Mouse (Mus musculus) forebrain, embryonic 16.5 days (tissue): ENCODE measurements around the gene Rnf151. TPM values are rescaled to one million over a fixed set of nuclear protein-coding genes. Genes with fewer than 3 reads are reported as not detected.

Source experiments
- ATAC-seq: fragments of 200-750 bp; cut with Nextera tagmentation; 2 replicates; pipeline ENCODE4 v1.8.0; 2017; ENCODE audit warnings: mild to moderate bottlenecking, moderate library complexity
- H3K27ac ChIP-seq: fragments of 300-500 bp; sonication (generic); 2 replicates; pipeline ENCODE4 v1.5.1; 2014; ENCODE audit warnings: low read length, control low read depth
- H3K27me3 ChIP-seq: fragments of 300-500 bp; sonication (generic); replicated peaks from 2 replicates; pipeline ENCODE4 v1.6.1; 2014; ENCODE audit warnings: low read length; ENCODE audit not compliant: control insufficient read depth, insufficient read depth
- H3K36me3 ChIP-seq: fragments of 300-500 bp; sonication (generic); 2 replicates; pipeline ENCODE4 v1.6.1; 2014; ENCODE audit not compliant: control insufficient read depth, insufficient read depth
- H3K4me1 ChIP-seq: fragments of 300-500 bp; sonication (generic); replicated peaks from 2 replicates; pipeline ENCODE4 v1.6.1; 2014; ENCODE audit warnings: low read length; ENCODE audit not compliant: control insufficient read depth, insufficient read depth
- H3K4me2 ChIP-seq: fragments of 300-500 bp; sonication (generic); 2 replicates; pipeline ENCODE4 v1.6.1; 2014; ENCODE audit warnings: mild to moderate bottlenecking, low read length, control low read depth
- H3K4me3 ChIP-seq: fragments of 300-500 bp; sonication (generic); replicated peaks from 2 replicates; pipeline ENCODE4 v1.5.1; 2014; ENCODE audit warnings: mild to moderate bottlenecking, low read length, control low read depth
- H3K9ac ChIP-seq: fragments of 300-500 bp; sonication (generic); replicated peaks from 2 replicates; pipeline ENCODE4 v1.6.1; 2014; ENCODE audit warnings: low read depth, low read length, control low read depth
- H3K9me3 ChIP-seq: fragments of 300-500 bp; sonication (generic); 2 replicates; pipeline ENCODE4 v1.6.1; 2016; ENCODE audit warnings: low read length; ENCODE audit not compliant: control insufficient read depth
- WGBS: fragments of 180-500 bp; shearing (Covaris S2); extraction: QIAGEN DNeasy Blood & Tissue Kit; methylation state at CpG from one replicate; pipeline ENCODE4 v1.1.7; 2014; 5-methylcytosine and 5-hydroxymethylcytosine counted together
- polyA plus RNA-seq: library from polyadenylated mRNA; unstranded; fragments of >200 nt; fragmentation: Nextera tagmentation; extraction: Ambion mirVana; gene quantifications from 2 replicates; pipeline ENCODE4 v1.2.1, GENCODE M21; 2015

The Rnf151 gene
- polyA plus RNA-seq, result not detected in 2 replicates

GRCm38 (mm10) chr17:24717943-24718342 is at the start of gene Rnf151, which contains the start of gene Rps2:
TSS of gene Rnf151 (minus strand) at chr17:24718063.
TSS of gene Rps2 (plus strand) at chr17:24718116.
- peak within 1 kb of the TSS; percentile 62 for H3K4me2 ChIP-seq
- H3K27me3 ChIP-seq, result no peaks in the 10 kb centered on the region
- H3K27ac ChIP-seq, result no peak within 1 kb of the TSS
- no peak for ATAC-seq
- no peak within 1 kb of the TSS for H3K9ac ChIP-seq
- WGBS, result 80% methylated on average over 4 of the region's 4 CpGs
- peaks cover 7% of the 10 kb centered on the region for H3K36me3 ChIP-seq
- H3K4me1 ChIP-seq, result peaks cover 25% of the 10 kb centered on the region
- peak within 1 kb of the TSS; percentile 92 for H3K4me3 ChIP-seq
- H3K9me3 ChIP-seq, result no peaks in the 10 kb centered on the region

DNA sequence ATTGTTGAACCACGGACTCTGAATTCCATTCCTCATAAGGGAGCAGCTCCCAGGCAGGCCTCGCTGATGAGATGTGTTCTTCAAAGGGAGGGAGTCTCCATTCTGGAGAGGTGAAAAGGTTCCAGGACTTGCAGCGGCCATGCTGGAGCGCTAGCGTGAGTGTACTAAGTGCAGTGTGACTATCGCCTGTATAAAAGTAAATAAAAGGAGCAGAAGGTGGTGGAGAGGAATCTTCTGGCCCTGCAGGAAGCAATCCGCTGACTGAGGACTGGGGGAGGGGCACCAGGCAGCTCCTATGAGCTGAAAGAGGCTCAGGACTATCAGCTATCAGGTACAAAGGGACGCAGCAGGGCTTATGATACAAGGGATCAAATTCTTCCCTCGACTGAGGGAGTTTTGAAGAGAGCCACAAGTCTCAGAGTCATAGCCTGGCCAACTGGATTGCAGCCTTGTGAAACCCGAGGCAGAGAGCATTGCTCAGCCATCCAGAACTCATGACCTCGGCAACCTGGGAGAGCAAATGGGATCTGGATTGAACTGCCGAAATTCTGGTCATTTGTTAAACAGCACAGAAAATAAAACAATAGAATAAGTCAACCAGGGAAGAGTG is 48.5 kb upstream of the Rnf151 start:
- Histone ChIP-seq H3K36me3 (no peaks in the 10 kb centered on the region), H3K27ac (no peak overlapping the region), H3K4me3 (no peak overlapping the region), H3K4me2 (no peak overlapping the region), H3K27me3 (no peaks in the 10 kb centered on the region; the same call in 1 of the 2 replicates), H3K4me1 (no peaks in the 10 kb centered on the region; the same call in 1 of the 2 replicates), H3K9ac (no peak overlapping the region), H3K9me3 (no peaks in the 10 kb centered on the region)
- 25% methylated on average over 12 of the region's 12 CpGs for WGBS
- ATAC-seq, result no peak

GRCm38 (mm10) chr17:24765016-24765905 is 47.4 kb upstream of the Rnf151 start:
- Histone ChIP-seq H3K36me3 (no peaks in the 10 kb centered on the region), H3K27me3 (no peaks in the 10 kb centered on the region; the same call in 1 of the 2 replicates), H3K9ac (no peak overlapping the region), H3K4me1 (no peaks in the 10 kb centered on the region; the same call in 1 of the 2 replicates), H3K4me3 (no peak overlapping the region), H3K9me3 (no peaks in the 10 kb centered on the region), H3K4me2 (no peak overlapping the region), H3K27ac (no peak overlapping the region)
- no peak for ATAC-seq
- WGBS, result 51% methylated on average over 21 of the region's 22 CpGs

DNA sequence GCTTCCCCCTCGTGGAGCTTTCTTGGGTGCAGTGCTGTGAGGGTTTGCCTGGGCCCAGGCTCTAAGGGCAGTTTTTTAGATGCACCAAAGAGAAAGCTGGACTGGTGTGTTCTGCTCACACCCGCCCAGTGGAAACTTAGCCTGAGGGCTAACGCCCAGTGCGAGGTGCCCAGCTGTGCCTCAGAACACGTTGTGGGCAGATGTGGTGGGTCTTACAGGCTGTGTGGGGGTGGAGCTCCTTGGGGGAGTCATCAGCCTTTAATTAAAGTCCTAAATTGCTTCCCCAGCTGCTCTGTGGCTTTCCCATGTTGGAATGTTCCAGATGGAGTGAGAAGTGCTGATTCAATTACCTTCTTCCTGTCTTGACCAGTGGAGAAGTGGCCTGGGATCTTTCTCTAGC is 43.3 kb upstream of the Rnf151 start:
- Histone ChIP-seq H3K36me3 (no peaks in the 10 kb centered on the region), H3K4me2 (no peak overlapping the region), H3K9me3 (no peaks in the 10 kb centered on the region), H3K9ac (no peak overlapping the region), H3K27ac (no peak overlapping the region), H3K27me3 (0 out of 2 replicates have a peak, but pooled peaks cover 2% of the 10 kb centered on the region), H3K4me1 (no peaks in the 10 kb centered on the region; the same call in 1 of the 2 replicates), H3K4me3 (no peak overlapping the region)
- 47% methylated on average over 5 of the region's 5 CpGs for WGBS
- ATAC-seq, result no peak

DNA sequence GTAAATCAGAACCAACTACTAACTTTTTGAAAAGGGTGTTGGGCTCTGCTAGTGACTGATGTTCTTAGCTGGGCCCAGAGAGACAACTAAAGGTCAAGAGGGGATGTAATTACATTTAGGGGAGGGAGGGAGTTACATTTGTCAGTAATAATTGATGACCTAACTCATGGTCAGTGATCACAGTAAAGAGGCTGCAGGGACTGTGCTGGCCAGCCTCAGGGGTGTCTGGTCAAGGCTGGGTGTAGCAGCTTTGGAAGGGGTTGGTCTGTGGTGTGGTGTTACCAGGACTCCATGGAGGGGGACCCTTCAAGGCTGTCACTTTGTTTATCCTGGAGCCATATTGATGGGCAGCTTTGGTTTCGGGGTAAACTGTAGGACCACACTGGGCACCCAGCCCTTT is 39.5 kb upstream of the Rnf151 start:
- no peak overlapping the region for H3K4me3 ChIP-seq
- no peak overlapping the region for H3K27ac ChIP-seq
- no peak overlapping the region for H3K4me2 ChIP-seq
- no peak for ATAC-seq
- H3K27me3 ChIP-seq, result peaks cover 33% of the 10 kb centered on the region
- no peaks in the 10 kb centered on the region for H3K9me3 ChIP-seq
- H3K4me1 ChIP-seq, result peaks cover 10% of the 10 kb centered on the region
- H3K36me3 ChIP-seq, result no peaks in the 10 kb centered on the region
- 83% methylated on average over 1 of the region's 1 CpGs for WGBS
- no peak overlapping the region for H3K9ac ChIP-seq

DNA sequence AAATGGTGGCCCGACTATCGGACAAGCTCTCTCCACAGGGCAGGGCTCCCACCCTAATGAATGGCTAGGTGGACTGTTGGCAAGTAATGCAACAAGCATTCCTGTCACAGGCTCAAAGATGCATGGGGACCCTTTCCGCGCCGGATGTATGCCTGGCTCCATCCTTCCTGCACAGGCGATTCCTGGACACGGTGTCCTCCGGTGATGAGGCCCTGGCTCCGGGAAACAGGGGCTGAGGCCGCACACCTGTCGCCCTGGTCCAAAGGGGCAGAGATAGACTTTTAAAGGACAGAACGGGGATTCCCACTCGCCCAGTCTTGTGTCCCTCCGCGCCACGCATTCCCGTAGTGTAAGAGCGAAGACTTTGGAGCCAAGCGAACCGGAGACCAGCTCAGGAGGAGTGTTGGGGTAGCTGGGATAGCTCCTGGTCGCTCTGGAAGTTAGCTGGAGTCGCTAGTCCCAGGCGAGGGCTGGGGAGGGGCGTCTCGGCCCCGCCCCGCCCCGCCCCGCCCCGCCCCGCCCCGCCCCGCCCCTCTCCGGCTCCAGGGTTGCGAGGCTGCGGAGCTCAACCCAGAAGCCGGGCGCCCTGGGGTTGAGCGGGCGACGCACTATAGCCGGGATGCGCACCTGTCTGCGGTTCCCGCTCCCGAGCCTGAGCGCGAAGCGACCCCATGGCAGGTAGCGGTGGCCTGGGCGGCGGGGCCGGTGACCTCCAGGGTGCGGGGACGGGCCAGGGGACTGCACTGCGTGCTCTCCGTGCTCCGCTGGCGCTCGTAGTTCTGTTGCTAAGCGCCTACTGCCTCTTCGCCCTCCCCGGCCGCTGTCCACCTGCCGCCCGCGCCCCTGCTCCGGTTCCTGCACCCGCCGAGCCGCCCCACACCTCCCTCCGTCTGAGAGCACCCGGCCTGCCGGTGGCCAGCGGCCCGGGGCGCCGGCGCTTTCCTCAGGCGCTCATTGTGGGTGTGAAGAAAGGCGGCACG is 34.8 kb upstream of the Rnf151 start, which contains the start of gene Hs3st6:
Gene Hs3st6, plus strand, starts transcription at position 574 of the 980 bp plus-strand sequence.
- H3K4me2 ChIP-seq, result peak within 1 kb of the TSS; percentile 74
- peak within 1 kb of the TSS; percentile 33; the same call in 1 of the 2 replicates for H3K9ac ChIP-seq
- under 1% methylated on average over 71 of the region's 82 CpGs for WGBS
- peak; percentile 63 for ATAC-seq
- peak within 1 kb of the TSS; percentile 45 for H3K4me3 ChIP-seq
- no peaks in the 10 kb centered on the region for H3K9me3 ChIP-seq
- H3K27me3 ChIP-seq, result peaks cover 56% of the 10 kb centered on the region
- H3K4me1 ChIP-seq, result peaks cover 13% of the 10 kb centered on the region
- no peak within 1 kb of the TSS for H3K27ac ChIP-seq
- no peaks in the 10 kb centered on the region for H3K36me3 ChIP-seq

DNA sequence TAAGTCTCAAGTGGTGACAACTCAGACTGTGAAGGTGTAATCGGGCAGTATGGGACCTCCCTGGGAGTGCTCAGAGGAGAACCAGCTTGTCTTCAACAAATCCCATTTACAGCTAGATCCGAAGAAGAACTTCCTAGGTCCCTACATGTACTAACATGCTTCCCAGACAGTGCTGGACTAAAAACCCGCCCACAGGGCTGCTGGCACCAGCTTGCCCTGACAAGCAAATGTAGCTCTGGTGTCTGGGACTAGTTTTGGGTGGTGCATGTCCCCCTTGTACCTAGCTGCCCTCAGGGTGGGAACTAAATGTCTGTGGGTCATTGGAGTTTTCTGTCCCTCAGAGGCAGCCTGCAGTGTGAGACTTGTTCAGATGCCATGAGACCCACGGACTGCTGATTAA is 33.7 kb upstream of the Rnf151 start:
- Histone ChIP-seq H3K9ac (no peak overlapping the region), H3K27ac (no peak overlapping the region), H3K27me3 (peaks cover 56% of the 10 kb centered on the region), H3K4me3 (no peak overlapping the region), H3K9me3 (no peaks in the 10 kb centered on the region), H3K4me2 (no peak overlapping the region), H3K4me1 (peaks cover 13% of the 10 kb centered on the region), H3K36me3 (no peaks in the 10 kb centered on the region)
- WGBS, result 7% methylated on average over 4 of the region's 4 CpGs
- no peak for ATAC-seq

- Histone ChIP-seq H3K9ac (no peak overlapping the region), H3K27ac (no peak overlapping the region), H3K4me3 (no peak overlapping the region), H3K27me3 (peaks cover 20% of the 10 kb centered on the region), H3K9me3 (no peaks in the 10 kb centered on the region), H3K4me2 (no peak overlapping the region), H3K36me3 (no peaks in the 10 kb centered on the region), H3K4me1 (no peaks in the 10 kb centered on the region)
- no peak for ATAC-seq
- 53% methylated on average over 4 of the region's 4 CpGs for WGBS
These were observed 29.1 kb upstream of the Rnf151 start for GRCm38 (mm10) chr17:24746986-24747385.
